Mouse (Mus musculus): Measurements from ENCODE around the gene Cntn4. TPM values are rescaled to one million over a fixed set of nuclear protein-coding genes. Genes with fewer than 3 reads are reported as not detected.

Cntn4 gene
- polyA plus RNA-seq (2011; ENCODE audit: insufficient read depth, insufficient read length, low replicate concordance, missing spikeins), result not detected in 2 replicates

DNA sequence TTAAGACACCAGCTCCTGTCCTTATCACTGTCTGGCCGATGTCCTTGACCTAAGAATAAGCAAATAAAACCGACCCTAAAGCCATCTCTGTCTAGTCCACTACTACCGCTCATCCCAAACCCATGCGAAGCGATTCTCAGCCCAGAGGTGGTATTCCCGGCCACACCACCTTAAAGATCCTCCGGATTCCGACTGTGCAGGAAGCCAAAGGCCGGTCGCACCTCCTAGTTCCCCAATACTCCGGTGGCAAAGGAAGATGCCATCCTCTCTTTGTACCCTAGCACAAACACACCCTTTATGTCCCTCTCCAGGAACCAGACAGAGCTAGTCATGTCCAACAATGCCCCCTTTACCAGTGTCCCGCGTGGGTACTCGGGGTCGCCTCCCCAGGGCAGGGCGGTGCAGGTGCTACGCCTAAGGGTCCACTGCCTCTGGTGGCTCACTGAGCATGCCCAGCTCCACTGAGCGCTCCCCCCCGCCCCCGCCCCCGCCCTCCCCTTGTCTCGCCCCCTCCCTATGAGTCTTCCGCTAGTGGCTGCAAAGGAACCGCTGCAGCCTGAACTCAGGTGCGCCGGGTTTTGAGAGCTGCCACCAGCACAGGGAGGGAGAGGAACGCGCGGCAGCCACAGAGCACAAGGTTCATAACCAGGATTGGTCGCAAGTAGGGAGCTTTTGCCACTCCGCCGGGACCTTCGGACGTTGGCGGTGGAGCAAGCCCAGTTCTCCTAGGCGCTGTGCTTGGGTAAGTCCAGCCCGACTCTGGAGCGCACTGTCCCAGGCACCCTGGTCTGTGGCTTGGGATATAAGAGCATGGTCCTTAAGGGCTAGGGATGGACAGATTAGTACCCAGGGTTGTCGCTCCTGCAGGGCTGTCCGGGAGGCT, at the start of gene Cntn4:
Cntn4 (plus strand) TSS at position 512 of the 883 bp plus-strand sequence.
- H3K4me1 ChIP-seq (ENCODE audit: control insufficient read depth, insufficient read depth, low read length), result no peaks in the 10 kb centered on the region
- 7% methylated on average over 40 of the region's 40 CpGs for WGBS
- no peak within 1 kb of the TSS for H3K27ac ChIP-seq (ENCODE audit: control insufficient read depth, insufficient read depth, low read depth, low read length, poor library complexity)
- TF ChIP-seq POLR2A (IDR thresholded peaks at IDR 0.05; ENCODE audit: borderline replicate concordance, control insufficient read depth, low read depth, low read length), result no peak
- no peak within 1 kb of the TSS for H3K4me3 ChIP-seq (replicated peaks; ENCODE audit: control insufficient read depth, low read depth, low read length)

DNA sequence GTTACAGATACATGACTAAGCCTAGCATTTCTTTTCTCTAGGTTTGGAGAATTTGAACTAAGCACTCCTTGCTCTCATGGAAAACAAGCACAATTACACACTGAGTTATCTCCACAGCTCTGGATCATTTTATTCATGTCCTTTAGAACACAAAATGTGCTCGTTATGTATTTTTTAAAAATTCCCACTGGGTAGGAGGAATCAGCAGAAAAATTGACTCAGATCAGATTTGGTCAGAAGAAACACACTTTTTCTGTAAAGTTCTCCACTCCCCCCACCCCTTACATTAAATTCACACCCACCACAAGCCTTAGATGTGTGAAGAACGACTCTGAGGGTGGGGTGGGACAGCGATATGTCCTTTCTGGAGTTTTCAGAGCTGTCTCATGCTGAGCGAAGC, 3.2 kb upstream of the Cntn4 start:
- Histone ChIP-seq H3K27ac (ENCODE audit: control insufficient read depth, insufficient read depth, low read depth, low read length, poor library complexity) (no peak overlapping the region), H3K4me1 (ENCODE audit: control insufficient read depth, insufficient read depth, low read length) (no peaks in the 10 kb centered on the region), H3K4me3 (replicated peaks; ENCODE audit: control insufficient read depth, low read depth, low read length) (no peak overlapping the region)
- WGBS, result 61% methylated on average over 4 of the region's 4 CpGs
- TF ChIP-seq CTCF (IDR thresholded peaks at IDR 0.05; ENCODE audit: control insufficient read depth, insufficient read depth, low read length) (no peak), POLR2A (IDR thresholded peaks at IDR 0.05; ENCODE audit: borderline replicate concordance, control insufficient read depth, low read depth, low read length) (no peak)

DNA sequence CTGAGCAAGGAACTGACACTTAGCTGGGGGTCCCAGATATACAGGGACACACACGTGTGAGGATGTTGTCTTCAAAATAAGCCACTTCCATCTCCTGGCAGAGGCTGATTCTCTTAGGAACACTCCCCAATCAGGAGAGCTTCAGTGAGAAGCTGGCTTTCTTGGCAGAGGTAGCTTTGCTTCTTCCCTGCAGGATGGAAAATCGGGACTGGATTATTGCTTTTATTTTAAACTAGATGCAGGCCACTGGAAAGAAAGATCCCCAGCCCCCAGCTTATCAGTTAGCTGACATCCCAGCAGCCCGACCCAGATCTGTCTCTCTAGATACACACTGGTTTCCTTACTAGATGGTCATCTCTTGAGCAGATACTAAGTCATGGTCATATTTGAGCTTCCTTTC, 2.4 kb upstream of the Cntn4 start:
- Histone ChIP-seq H3K4me1 (ENCODE audit: control insufficient read depth, insufficient read depth, low read length) (no peaks in the 10 kb centered on the region), H3K27ac (ENCODE audit: control insufficient read depth, insufficient read depth, low read depth, low read length, poor library complexity) (no peak overlapping the region), H3K4me3 (replicated peaks; ENCODE audit: control insufficient read depth, low read depth, low read length) (no peak overlapping the region)
- TF ChIP-seq CTCF (IDR thresholded peaks at IDR 0.05; ENCODE audit: control insufficient read depth, insufficient read depth, low read length), result no peak
- TF ChIP-seq POLR2A (IDR thresholded peaks at IDR 0.05; ENCODE audit: borderline replicate concordance, control insufficient read depth, low read depth, low read length), result no peak
- WGBS, result 43% methylated on average over 3 of the region's 3 CpGs

DNA sequence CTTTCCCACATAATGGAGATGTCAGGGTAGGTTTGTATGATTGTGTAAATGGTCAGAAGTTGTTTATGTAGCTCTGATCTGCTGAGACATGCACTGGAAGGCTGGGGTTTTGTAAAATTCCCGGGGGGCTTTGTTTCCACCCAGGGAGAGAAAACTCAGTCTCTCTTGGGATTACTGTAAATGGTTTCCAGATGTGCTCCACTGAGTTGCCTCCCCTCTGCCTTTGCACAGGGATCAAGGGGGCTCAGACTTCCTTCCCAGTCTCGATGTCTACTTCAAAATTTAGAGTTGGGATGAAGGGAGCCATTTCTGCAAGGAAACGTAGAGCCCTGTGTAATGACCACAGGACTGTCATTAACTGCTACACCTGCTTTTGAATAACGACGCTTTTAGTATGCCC, 823 bp upstream of the Cntn4 start:
- TF ChIP-seq POLR2A (IDR thresholded peaks at IDR 0.05; ENCODE audit: borderline replicate concordance, control insufficient read depth, low read depth, low read length) (no peak), CTCF (IDR thresholded peaks at IDR 0.05; ENCODE audit: control insufficient read depth, insufficient read depth, low read length) (no peak)
- H3K4me3 ChIP-seq (replicated peaks; ENCODE audit: control insufficient read depth, low read depth, low read length), result no peak overlapping the region
- no peak overlapping the region for H3K27ac ChIP-seq (ENCODE audit: control insufficient read depth, insufficient read depth, low read depth, low read length, poor library complexity)
- no peaks in the 10 kb centered on the region for H3K4me1 ChIP-seq (ENCODE audit: control insufficient read depth, insufficient read depth, low read length)
- 36% methylated on average over 5 of the region's 5 CpGs for WGBS

DNA sequence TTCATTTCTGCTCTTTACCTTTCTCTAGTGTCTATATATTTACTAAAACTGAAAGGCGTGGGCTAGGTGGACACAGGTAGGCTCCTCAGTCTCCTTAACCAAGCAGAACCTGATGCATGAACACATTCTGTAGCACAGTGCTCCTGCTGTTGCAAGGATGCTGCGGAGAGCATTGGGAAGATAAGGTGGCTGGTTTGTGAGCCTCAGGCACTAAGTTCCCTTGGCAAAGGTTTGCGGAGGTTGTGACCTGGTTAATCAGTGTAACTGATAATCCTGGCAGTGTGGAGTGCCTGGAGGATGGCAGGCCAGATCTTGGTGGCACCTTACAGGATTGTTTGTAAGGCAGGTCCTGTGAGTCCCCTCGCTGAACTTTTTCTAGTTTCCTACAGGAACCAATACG, 1.3 kb downstream of the Cntn4 start:
- H3K4me1 ChIP-seq (ENCODE audit: control insufficient read depth, insufficient read depth, low read length), result no peaks in the 10 kb centered on the region
- TF ChIP-seq CTCF (IDR thresholded peaks at IDR 0.05; ENCODE audit: control insufficient read depth, insufficient read depth, low read length) (no peak), POLR2A (IDR thresholded peaks at IDR 0.05; ENCODE audit: borderline replicate concordance, control insufficient read depth, low read depth, low read length) (no peak)
- H3K27ac ChIP-seq (ENCODE audit: control insufficient read depth, insufficient read depth, low read depth, low read length, poor library complexity), result no peak overlapping the region
- WGBS, result 11% methylated on average over 5 of the region's 5 CpGs
- no peak overlapping the region for H3K4me3 ChIP-seq (replicated peaks; ENCODE audit: control insufficient read depth, low read depth, low read length)

DNA sequence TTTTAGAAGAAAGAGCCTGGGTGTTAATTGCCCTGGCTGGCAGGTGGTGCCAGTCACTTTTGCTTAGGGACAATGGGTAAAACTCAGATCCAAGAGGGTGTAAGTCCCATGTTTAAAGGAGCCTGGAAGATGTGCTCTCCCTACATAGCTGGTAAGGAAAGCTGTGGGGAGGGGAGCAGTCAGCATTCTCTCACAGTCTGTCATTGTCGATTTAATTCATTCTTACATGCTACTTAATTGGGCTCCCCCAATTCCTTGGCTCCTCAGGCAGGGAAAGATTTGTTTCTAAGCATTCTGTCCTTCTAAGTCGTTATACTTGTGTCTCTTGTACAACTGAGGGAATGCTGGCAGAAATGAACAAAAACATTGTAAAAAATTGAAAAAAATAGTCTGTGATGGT, 4.0 kb downstream of the Cntn4 start:
- Histone ChIP-seq H3K27ac (ENCODE audit: control insufficient read depth, insufficient read depth, low read depth, low read length, poor library complexity) (no peak overlapping the region), H3K4me3 (replicated peaks; ENCODE audit: control insufficient read depth, low read depth, low read length) (no peak overlapping the region), H3K4me1 (ENCODE audit: control insufficient read depth, insufficient read depth, low read length) (no peaks in the 10 kb centered on the region)
- WGBS, result 44% methylated on average over 2 of the region's 2 CpGs
- TF ChIP-seq CTCF (IDR thresholded peaks at IDR 0.05; ENCODE audit: control insufficient read depth, insufficient read depth, low read length), result no peak
- TF ChIP-seq POLR2A (IDR thresholded peaks at IDR 0.05; ENCODE audit: borderline replicate concordance, control insufficient read depth, low read depth, low read length), result no peak

DNA sequence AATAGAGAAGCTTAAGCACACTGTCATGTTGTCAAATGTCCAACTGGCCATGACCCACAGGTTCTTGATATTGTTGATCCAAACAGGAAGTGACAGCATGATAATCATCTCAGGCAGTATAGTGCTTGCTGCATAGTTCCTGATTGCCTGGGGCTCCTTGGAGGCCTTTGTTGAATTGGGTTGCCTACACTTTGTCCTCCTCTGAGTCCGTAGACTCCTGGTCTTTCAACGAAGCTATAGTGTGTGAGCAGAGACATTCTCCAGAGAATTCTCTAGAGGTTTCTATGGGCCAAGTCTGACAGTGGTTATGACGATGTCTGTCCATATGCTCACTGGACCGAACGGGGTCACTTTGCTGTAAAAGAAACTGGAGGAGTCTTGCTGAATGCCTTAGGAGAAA, 5.8 kb downstream of the Cntn4 start:
- Histone ChIP-seq H3K27ac (ENCODE audit: control insufficient read depth, insufficient read depth, low read depth, low read length, poor library complexity) (no peak overlapping the region), H3K4me1 (ENCODE audit: control insufficient read depth, insufficient read depth, low read length) (no peaks in the 10 kb centered on the region), H3K4me3 (replicated peaks; ENCODE audit: control insufficient read depth, low read depth, low read length) (no peak overlapping the region)
- whole genome bisulfite sequencing, result 75% methylated on average over 5 of the region's 5 CpGs
- TF ChIP-seq POLR2A (IDR thresholded peaks at IDR 0.05; ENCODE audit: borderline replicate concordance, control insufficient read depth, low read depth, low read length), result no peak

DNA sequence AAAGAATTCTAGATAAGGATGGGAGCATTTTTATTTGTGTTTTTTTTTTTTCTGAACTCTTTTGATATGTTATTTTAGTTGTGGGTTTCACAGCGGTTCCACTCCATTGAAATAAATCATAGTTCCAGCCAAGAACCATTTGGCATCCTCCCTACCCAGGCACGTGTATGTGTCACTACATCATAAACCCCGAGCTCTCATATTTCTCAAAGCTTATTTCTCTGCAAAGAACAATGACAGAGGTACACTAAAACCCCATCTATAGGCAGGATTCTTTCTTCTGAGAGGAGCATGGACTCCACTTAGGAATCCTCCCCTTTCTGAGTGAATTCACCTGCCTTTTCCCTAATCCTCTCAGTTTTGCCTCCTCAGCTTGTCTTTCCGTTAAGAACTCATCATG, 6.7 kb downstream of the Cntn4 start:
- Histone ChIP-seq H3K4me1 (ENCODE audit: control insufficient read depth, insufficient read depth, low read length) (no peaks in the 10 kb centered on the region), H3K4me3 (replicated peaks; ENCODE audit: control insufficient read depth, low read depth, low read length) (no peak overlapping the region), H3K27ac (ENCODE audit: control insufficient read depth, insufficient read depth, low read depth, low read length, poor library complexity) (no peak overlapping the region)
- TF ChIP-seq CTCF (IDR thresholded peaks at IDR 0.05; ENCODE audit: control insufficient read depth, insufficient read depth, low read length), result no peak
- no peak for TF ChIP-seq POLR2A (IDR thresholded peaks at IDR 0.05; ENCODE audit: borderline replicate concordance, control insufficient read depth, low read depth, low read length)
- WGBS, result 58% methylated on average over 4 of the region's 4 CpGs

DNA sequence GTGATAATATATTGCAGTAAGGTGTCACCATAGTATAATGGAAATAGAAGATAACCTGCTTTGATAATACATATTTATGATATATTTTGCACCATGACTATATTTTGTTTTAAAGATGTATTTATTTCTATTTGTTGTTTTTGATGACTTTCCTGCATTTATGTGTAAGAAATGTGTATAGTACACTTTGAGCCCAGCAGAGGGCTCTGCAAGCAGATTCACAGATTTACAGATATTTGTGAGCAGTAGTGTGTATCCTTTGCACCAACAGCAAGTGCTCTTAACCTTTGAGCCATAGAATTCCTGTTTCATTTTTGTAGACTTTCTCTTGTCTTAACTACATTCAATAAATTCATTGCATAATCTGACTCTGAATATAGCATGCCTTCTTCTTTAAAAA, 10.7 kb downstream of the Cntn4 start:
- Histone ChIP-seq H3K27ac (ENCODE audit: control insufficient read depth, insufficient read depth, low read depth, low read length, poor library complexity) (no peak overlapping the region), H3K4me1 (ENCODE audit: control insufficient read depth, insufficient read depth, low read length) (no peaks in the 10 kb centered on the region), H3K4me3 (replicated peaks; ENCODE audit: control insufficient read depth, low read depth, low read length) (no peak overlapping the region)
- TF ChIP-seq CTCF (IDR thresholded peaks at IDR 0.05; ENCODE audit: control insufficient read depth, insufficient read depth, low read length) (no peak), POLR2A (IDR thresholded peaks at IDR 0.05; ENCODE audit: borderline replicate concordance, control insufficient read depth, low read depth, low read length) (no peak)

Measured in bone marrow, adult 2 months (tissue).